Mouse (Mus musculus): ENCODE results near the gene Hnrnpf. TPM values are rescaled to one million over a fixed set of nuclear protein-coding genes. Genes with fewer than 3 reads are reported as not detected.
A peak's percentile ranks its signal among the peaks of the same experiment; 100 is the strongest.

Gene Hnrnpf
- polyA plus RNA-seq, 1 experiment from 2014 or later = 798 TPM

- no peaks in the 10 kb centered on the region for H3K9me3 ChIP-seq (ENCODE audit: control insufficient read depth, low read length)
- H3K27me3 ChIP-seq (replicated peaks; ENCODE audit: control insufficient read depth, insufficient read depth, low read length) = no peaks in the 10 kb centered on the region
- WGBS = 77% methylated on average over 2 of the region's 2 CpGs
- H3K27ac ChIP-seq (ENCODE audit: low read depth) = no peak overlapping the region
- no peak overlapping the region for H3K4me2 ChIP-seq (ENCODE audit: low read length)
- ATAC-seq (replicated peaks; ENCODE audit: low FRiP score, low TSS enrichment, low read depth) (no peak), DNase-seq (ENCODE audit: low spot score) (no peak)
- no peak overlapping the region for H3K4me3 ChIP-seq (ENCODE audit: low read depth, low read length)
- H3K36me3 ChIP-seq (ENCODE audit: control insufficient read depth, insufficient read depth, low read length) = no peaks in the 10 kb centered on the region
- no peaks in the 10 kb centered on the region for H3K4me1 ChIP-seq (replicated peaks; ENCODE audit: control insufficient read depth, insufficient read depth, low read length)
- no peak overlapping the region for H3K9ac ChIP-seq (ENCODE audit: low read length)
Measured at GRCm38 (mm10) chr6:117885943-117886342, 14.2 kb upstream of the Hnrnpf start.

- Histone ChIP-seq H3K27ac (ENCODE audit: low read depth) (no peak overlapping the region), H3K4me3 (ENCODE audit: low read depth, low read length) (no peak overlapping the region), H3K36me3 (ENCODE audit: control insufficient read depth, insufficient read depth, low read length) (no peaks in the 10 kb centered on the region), H3K4me1 (replicated peaks; ENCODE audit: control insufficient read depth, insufficient read depth, low read length) (no peaks in the 10 kb centered on the region), H3K4me2 (ENCODE audit: low read length) (no peak overlapping the region), H3K9me3 (ENCODE audit: control insufficient read depth, low read length) (no peaks in the 10 kb centered on the region), H3K27me3 (replicated peaks; ENCODE audit: control insufficient read depth, insufficient read depth, low read length) (no peaks in the 10 kb centered on the region), H3K9ac (ENCODE audit: low read length) (no peak overlapping the region)
- ATAC-seq (replicated peaks; ENCODE audit: low FRiP score, low TSS enrichment, low read depth) = no peak
- no peak for DNase-seq (ENCODE audit: low spot score)
- 39% methylated on average over 1 of the region's 1 CpGs for WGBS
Measured at GRCm38 (mm10) chr6:117888032-117888431, 12.1 kb upstream of the Hnrnpf start.

GRCm38 (mm10) chr6:117888642-117889096 is 11.5 kb upstream of the Hnrnpf start:
- Histone ChIP-seq H3K9ac (ENCODE audit: low read length) (no peak overlapping the region), H3K4me2 (ENCODE audit: low read length) (no peak overlapping the region), H3K4me3 (ENCODE audit: low read depth, low read length) (no peak overlapping the region), H3K9me3 (ENCODE audit: control insufficient read depth, low read length) (no peaks in the 10 kb centered on the region), H3K36me3 (ENCODE audit: control insufficient read depth, insufficient read depth, low read length) (no peaks in the 10 kb centered on the region), H3K27ac (ENCODE audit: low read depth) (no peak overlapping the region), H3K4me1 (replicated peaks; ENCODE audit: control insufficient read depth, insufficient read depth, low read length) (no peaks in the 10 kb centered on the region), H3K27me3 (replicated peaks; ENCODE audit: control insufficient read depth, insufficient read depth, low read length) (no peaks in the 10 kb centered on the region)
- ATAC-seq (replicated peaks; ENCODE audit: low FRiP score, low TSS enrichment, low read depth) = no peak
- 67% methylated on average over 2 of the region's 2 CpGs for WGBS
- DNase-seq (ENCODE audit: low spot score) = no peak

- Histone ChIP-seq H3K9me3 (ENCODE audit: control insufficient read depth, low read length) (no peaks in the 10 kb centered on the region), H3K4me1 (replicated peaks; ENCODE audit: control insufficient read depth, insufficient read depth, low read length) (no peaks in the 10 kb centered on the region), H3K36me3 (ENCODE audit: control insufficient read depth, insufficient read depth, low read length) (no peaks in the 10 kb centered on the region), H3K4me3 (ENCODE audit: low read depth, low read length) (no peak overlapping the region), H3K27me3 (replicated peaks; ENCODE audit: control insufficient read depth, insufficient read depth, low read length) (no peaks in the 10 kb centered on the region), H3K27ac (ENCODE audit: low read depth) (no peak overlapping the region), H3K4me2 (ENCODE audit: low read length) (no peak overlapping the region), H3K9ac (ENCODE audit: low read length) (no peak overlapping the region)
- WGBS = 82% methylated on average over 6 of the region's 6 CpGs
- ATAC-seq (replicated peaks; ENCODE audit: low FRiP score, low TSS enrichment, low read depth) (no peak), DNase-seq (ENCODE audit: low spot score) (no peak)
Measured at GRCm38 (mm10) chr6:117890257-117890656, 9.9 kb upstream of the Hnrnpf start.

GRCm38 (mm10) chr6:117891369-117892160 is 8.6 kb upstream of the Hnrnpf start:
- no peak for DNase-seq (ENCODE audit: low spot score)
- ATAC-seq (replicated peaks; ENCODE audit: low FRiP score, low TSS enrichment, low read depth) = no peak; the same call in 1 of the 2 replicates
- Histone ChIP-seq H3K9me3 (ENCODE audit: control insufficient read depth, low read length) (no peaks in the 10 kb centered on the region), H3K9ac (ENCODE audit: low read length) (no peak overlapping the region), H3K4me1 (replicated peaks; ENCODE audit: control insufficient read depth, insufficient read depth, low read length) (no peaks in the 10 kb centered on the region), H3K4me2 (ENCODE audit: low read length) (peak overlapping the region; percentile 0; the same call in 1 of the 2 replicates), H3K27me3 (replicated peaks; ENCODE audit: control insufficient read depth, insufficient read depth, low read length) (no peaks in the 10 kb centered on the region), H3K36me3 (ENCODE audit: control insufficient read depth, insufficient read depth, low read length) (no peaks in the 10 kb centered on the region), H3K27ac (ENCODE audit: low read depth) (no peak overlapping the region), H3K4me3 (ENCODE audit: low read depth, low read length) (no peak overlapping the region)
- WGBS = 46% methylated on average over 14 of the region's 14 CpGs

GRCm38 (mm10) chr6:117892386-117892785 is 7.7 kb upstream of the Hnrnpf start:
- Histone ChIP-seq H3K36me3 (ENCODE audit: control insufficient read depth, insufficient read depth, low read length) (no peaks in the 10 kb centered on the region), H3K27me3 (replicated peaks; ENCODE audit: control insufficient read depth, insufficient read depth, low read length) (no peaks in the 10 kb centered on the region), H3K9ac (ENCODE audit: low read length) (no peak overlapping the region), H3K9me3 (ENCODE audit: control insufficient read depth, low read length) (no peaks in the 10 kb centered on the region), H3K4me1 (replicated peaks; ENCODE audit: control insufficient read depth, insufficient read depth, low read length) (no peaks in the 10 kb centered on the region), H3K4me2 (ENCODE audit: low read length) (no peak overlapping the region), H3K4me3 (ENCODE audit: low read depth, low read length) (no peak overlapping the region), H3K27ac (ENCODE audit: low read depth) (no peak overlapping the region)
- DNase-seq (ENCODE audit: low spot score) = no peak
- ATAC-seq (replicated peaks; ENCODE audit: low FRiP score, low TSS enrichment, low read depth) = no peak
- 72% methylated on average over 3 of the region's 3 CpGs for WGBS

GRCm38 (mm10) chr6:117893435-117893834 is 6.7 kb upstream of the Hnrnpf start:
- WGBS = 87% methylated on average over 2 of the region's 2 CpGs
- H3K9me3 ChIP-seq (ENCODE audit: control insufficient read depth, low read length) = no peaks in the 10 kb centered on the region
- DNase-seq (ENCODE audit: low spot score) (no peak), ATAC-seq (replicated peaks; ENCODE audit: low FRiP score, low TSS enrichment, low read depth) (no peak)
- no peak overlapping the region for H3K4me3 ChIP-seq (ENCODE audit: low read depth, low read length)
- H3K27me3 ChIP-seq (replicated peaks; ENCODE audit: control insufficient read depth, insufficient read depth, low read length) = no peaks in the 10 kb centered on the region
- no peak overlapping the region for H3K27ac ChIP-seq (ENCODE audit: low read depth)
- no peaks in the 10 kb centered on the region for H3K4me1 ChIP-seq (replicated peaks; ENCODE audit: control insufficient read depth, insufficient read depth, low read length)
- H3K36me3 ChIP-seq (ENCODE audit: control insufficient read depth, insufficient read depth, low read length) = no peaks in the 10 kb centered on the region
- H3K4me2 ChIP-seq (ENCODE audit: low read length) = no peak overlapping the region
- H3K9ac ChIP-seq (ENCODE audit: low read length) = no peak overlapping the region

- Histone ChIP-seq H3K27ac (ENCODE audit: low read depth) (no peak overlapping the region), H3K27me3 (replicated peaks; ENCODE audit: control insufficient read depth, insufficient read depth, low read length) (no peaks in the 10 kb centered on the region), H3K36me3 (ENCODE audit: control insufficient read depth, insufficient read depth, low read length) (no peaks in the 10 kb centered on the region), H3K9me3 (ENCODE audit: control insufficient read depth, low read length) (no peaks in the 10 kb centered on the region), H3K9ac (ENCODE audit: low read length) (no peak overlapping the region), H3K4me3 (ENCODE audit: low read depth, low read length) (no peak overlapping the region), H3K4me1 (replicated peaks; ENCODE audit: control insufficient read depth, insufficient read depth, low read length) (no peaks in the 10 kb centered on the region), H3K4me2 (ENCODE audit: low read length) (no peak overlapping the region)
- DNase-seq (ENCODE audit: low spot score) (no peak), ATAC-seq (replicated peaks; ENCODE audit: low FRiP score, low TSS enrichment, low read depth) (no peak)
- WGBS = 65% methylated on average over 5 of the region's 5 CpGs
Measured at GRCm38 (mm10) chr6:117897800-117898199, 2.3 kb upstream of the Hnrnpf start.
